ENCODE assay signal across 9 mouse cellular contexts in the genomic region with DNA sequence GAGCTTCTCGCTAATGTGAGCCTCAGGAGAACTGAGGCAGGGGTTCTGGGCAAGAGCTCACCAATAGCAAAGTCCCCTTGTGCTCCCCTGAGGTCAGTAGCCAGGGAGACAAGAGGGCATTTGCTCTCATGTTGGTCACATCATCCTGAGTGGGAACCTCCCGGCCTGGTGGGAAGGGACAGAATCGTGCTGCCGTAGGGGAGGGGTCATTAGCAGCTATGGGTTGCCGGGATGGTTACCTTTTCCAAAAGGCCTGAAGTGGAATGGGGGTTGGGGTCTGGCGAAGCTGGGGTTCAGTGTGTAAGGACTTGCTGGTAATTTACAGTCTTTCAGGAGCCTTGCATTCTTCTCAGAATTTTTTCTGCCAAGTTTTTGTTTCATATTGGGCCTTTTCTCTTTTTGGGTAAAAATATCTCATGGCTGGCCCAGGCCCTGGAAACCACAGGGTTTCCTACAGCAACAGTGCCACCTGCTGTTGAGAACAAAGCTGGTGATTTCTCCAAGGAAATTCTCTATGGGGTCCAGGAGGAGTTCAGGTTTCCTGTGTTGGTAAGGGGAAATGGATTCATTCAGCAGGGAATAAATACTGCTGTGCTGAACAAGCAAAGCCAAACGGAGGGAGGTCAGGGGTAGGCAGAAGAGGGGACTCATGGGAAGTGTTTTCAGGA.
A peak's percentile ranks its signal among the peaks of the same experiment; 100 is the strongest.
DNase-seq lines count a peak whose midpoint lies in the region; ATAC-seq lines count a peak whose summit lies in the region.
"Had no signal": no experiment of that assay in that cellular context is flagged by ENCODE, and none has a peak within 500 bp of the region (broad histone marks: within the 10 kb centered on the region; RNA-seq: fewer than 3 reads in every experiment).

No protein-coding gene starts in this region.

- H3K36me3 ChIP-seq in liver, embryonic 12.5 days, result no peaks in the 10 kb centered on the region
- H3K36me3 ChIP-seq in forebrain, embryonic 14.5 days (ENCODE audit: control insufficient read depth, insufficient read depth, low read length), result no peaks in the 10 kb centered on the region
- no peaks in the 10 kb centered on the region for H3K36me3 ChIP-seq in hindbrain, embryonic 13.5 days
- no peaks in the 10 kb centered on the region for H3K36me3 ChIP-seq in midbrain, embryonic 15.5 days (replicated peaks)
- H3K36me3 ChIP-seq: neural tube, embryonic 12.5 days had no signal

- no peak for ATAC-seq in liver, embryonic 12.5 days
- ATAC-seq in cerebellum, adult (ENCODE audit: insufficient number of reproducible peaks, low FRiP score, low TSS enrichment), result peak; percentile 68
- ATAC-seq in forebrain, embryonic 14.5 days, result peak; percentile 75
- peak; percentile 61; the same call in 1 of the 2 replicates for ATAC-seq in hindbrain, embryonic 13.5 days (ENCODE audit: low FRiP score)
- peak; percentile 63 for ATAC-seq in midbrain, embryonic 15.5 days (replicated peaks)

- no peak overlapping the region for H3K4me2 ChIP-seq in liver, embryonic 12.5 days
- no peak overlapping the region for H3K4me2 ChIP-seq in forebrain, embryonic 14.5 days (ENCODE audit: low read length)
- no peak overlapping the region for H3K4me2 ChIP-seq in hindbrain, embryonic 13.5 days
- H3K4me2 ChIP-seq in midbrain, embryonic 15.5 days, result no peak overlapping the region
- H3K4me2 ChIP-seq: neural tube, embryonic 12.5 days had no signal

- no peak overlapping the region for H3K4me3 ChIP-seq in liver, embryonic 12.5 days
- H3K4me3 ChIP-seq in forebrain, embryonic 14.5 days (ENCODE audit: low read depth, low read length), result no peak overlapping the region
- no peak overlapping the region for H3K4me3 ChIP-seq in hindbrain, embryonic 13.5 days
- H3K4me3 ChIP-seq in midbrain, embryonic 15.5 days, result no peak overlapping the region
- H3K4me3 ChIP-seq: neural tube, embryonic 12.5 days had no signal

- 36% methylated on average over 7 of the region's 7 CpGs for WGBS in liver, embryonic 12.5 days (ENCODE audit: insufficient replicate concordance)
- 19% methylated on average over 7 of the region's 7 CpGs for WGBS in forebrain, embryonic 14.5 days
- 37% methylated on average over 7 of the region's 7 CpGs for WGBS in hindbrain, embryonic 13.5 days
- WGBS in midbrain, embryonic 15.5 days, result 40% methylated on average over 7 of the region's 7 CpGs

- no peak overlapping the region for H3K9ac ChIP-seq in liver, embryonic 12.5 days
- H3K9ac ChIP-seq in forebrain, embryonic 14.5 days (ENCODE audit: low read length), result 0 out of 2 replicates have a peak overlapping the region, but pooled peaks have one; percentile 13
- 0 out of 2 replicates have a peak overlapping the region, but pooled peaks have one; percentile 13 for H3K9ac ChIP-seq in hindbrain, embryonic 13.5 days
- no peak overlapping the region for H3K9ac ChIP-seq in midbrain, embryonic 15.5 days
- H3K9ac ChIP-seq: neural tube, embryonic 12.5 days had no signal

- no peaks in the 10 kb centered on the region for H3K4me1 ChIP-seq in liver, embryonic 12.5 days
- peaks cover 5% of the 10 kb centered on the region for H3K4me1 ChIP-seq in forebrain, embryonic 14.5 days (ENCODE audit: control insufficient read depth, insufficient read depth, low read length)
- H3K4me1 ChIP-seq in hindbrain, embryonic 13.5 days (replicated peaks), result peaks cover 8% of the 10 kb centered on the region
- peaks cover 8% of the 10 kb centered on the region; the same call in 1 of the 2 replicates for H3K4me1 ChIP-seq in midbrain, embryonic 15.5 days

- no peaks in the 10 kb centered on the region for H3K27me3 ChIP-seq in liver, embryonic 12.5 days (replicated peaks)
- no peaks in the 10 kb centered on the region for H3K27me3 ChIP-seq in forebrain, embryonic 14.5 days (replicated peaks; ENCODE audit: control insufficient read depth, insufficient read depth, low read length)
- no peaks in the 10 kb centered on the region for H3K27me3 ChIP-seq in hindbrain, embryonic 13.5 days
- H3K27me3 ChIP-seq in midbrain, embryonic 15.5 days (replicated peaks), result no peaks in the 10 kb centered on the region
- H3K27me3 ChIP-seq: neural tube, embryonic 12.5 days had no signal

- intact Hi-C loops in left cerebral cortex, postnatal 10 days (cut with DNase I), result loop anchor here (2.0 kb wide), 1 partner anchor 1182 kb away; no protein-coding TSS in a partner anchor

- H3K9me3 ChIP-seq in liver, embryonic 12.5 days (replicated peaks), result no peaks in the 10 kb centered on the region
- no peaks in the 10 kb centered on the region for H3K9me3 ChIP-seq in forebrain, embryonic 14.5 days (replicated peaks; ENCODE audit: control insufficient read depth, low read length)
- H3K9me3 ChIP-seq in hindbrain, embryonic 13.5 days, result no peaks in the 10 kb centered on the region
- no peaks in the 10 kb centered on the region for H3K9me3 ChIP-seq in midbrain, embryonic 15.5 days
- H3K9me3 ChIP-seq: neural tube, embryonic 12.5 days had no signal

- no peak overlapping the region for H3K27ac ChIP-seq in liver, embryonic 12.5 days
- H3K27ac ChIP-seq in forebrain, embryonic 14.5 days (ENCODE audit: low read depth, low read length), result no peak overlapping the region
- H3K27ac ChIP-seq in hindbrain, embryonic 13.5 days, result no peak overlapping the region
- H3K27ac ChIP-seq in midbrain, embryonic 15.5 days, result no peak overlapping the region
- H3K27ac ChIP-seq: neural tube, embryonic 12.5 days had no signal

- peak; percentile 36 for DNase-seq in liver
- peak; percentile 91 for DNase-seq in forebrain, embryonic 14.5 days (ENCODE audit: low spot score)
- DNase-seq in left cerebral cortex, postnatal 10 days (ENCODE audit: extremely low spot score in 1 of 2, low spot score in 2 of 2), result peak; percentile 73 to 77
- DNase-seq in thymus, postnatal 25 days, result peak; percentile 36

Comparison
In these comparisons a context has a peak if more than half of its experiments do, and no peak if none do; other contexts are left out.
1. DNase-seq: peak in every context shown above with its lines; median percentile 91 in forebrain, embryonic 14.5 days; 75 in left cerebral cortex, postnatal 10 days; 36 in liver; 36 in thymus, postnatal 25 days.
2. H3K9ac ChIP-seq: peak in forebrain, embryonic 14.5 days (single experiment) and hindbrain, embryonic 13.5 days (single experiment); none in liver, embryonic 12.5 days (single experiment) and midbrain, embryonic 15.5 days (single experiment).